Mouse (Mus musculus): Measurements from ENCODE around the gene Ntng2. TPM values are rescaled to one million over a fixed set of nuclear protein-coding genes. Genes with fewer than 3 reads are reported as not detected.

The Ntng2 gene
- polyA plus RNA-seq, 1 experiment, result 3.1 TPM

GRCm38 (mm10) chr2:29179810-29180209, 73.0 kb downstream of the Ntng2 start:
- peaks cover 9% of the 10 kb centered on the region; the same call in 1 of the 2 replicates for H3K4me1 ChIP-seq
- no peak overlapping the region for H3K4me3 ChIP-seq (replicated peaks)
- no peaks in the 10 kb centered on the region for H3K9me3 ChIP-seq
- H3K27me3 ChIP-seq (replicated peaks), result no peaks in the 10 kb centered on the region
- TF ChIP-seq GATA1 (IDR thresholded peaks at IDR 0.05; ENCODE audit: borderline replicate concordance, low read length) (no peak), FLI1 (IDR thresholded peaks at IDR 0.05; ENCODE audit: low read length) (no peak)
- H3K36me3 ChIP-seq (replicated peaks; ENCODE audit: low read length), result peaks cover 76% of the 10 kb centered on the region

- Histone ChIP-seq H3K27me3 (replicated peaks) (no peaks in the 10 kb centered on the region), H3K4me3 (replicated peaks) (no peak overlapping the region), H3K36me3 (replicated peaks; ENCODE audit: low read length) (peaks cover 100% of the 10 kb centered on the region), H3K4me1 (peaks cover 4% of the 10 kb centered on the region; the same call in 1 of the 2 replicates), H3K9me3 (no peaks in the 10 kb centered on the region)
- TF ChIP-seq FLI1 (IDR thresholded peaks at IDR 0.05; ENCODE audit: low read length), result no peak
Observed at GRCm38 (mm10) chr2:29174887-29175286, 77.9 kb downstream of the Ntng2 start.

GRCm38 (mm10) chr2:29168067-29168466, 84.7 kb downstream of the Ntng2 start:
- Histone ChIP-seq H3K4me3 (replicated peaks) (no peak overlapping the region), H3K9me3 (no peaks in the 10 kb centered on the region), H3K27me3 (replicated peaks) (no peaks in the 10 kb centered on the region), H3K36me3 (replicated peaks; ENCODE audit: low read length) (peaks cover 91% of the 10 kb centered on the region), H3K4me1 (no peaks in the 10 kb centered on the region)
- TF ChIP-seq FLI1 (IDR thresholded peaks at IDR 0.05; ENCODE audit: low read length), result no peak
- TF ChIP-seq GATA1 (IDR thresholded peaks at IDR 0.05; ENCODE audit: borderline replicate concordance, low read length), result no peak

DNA sequence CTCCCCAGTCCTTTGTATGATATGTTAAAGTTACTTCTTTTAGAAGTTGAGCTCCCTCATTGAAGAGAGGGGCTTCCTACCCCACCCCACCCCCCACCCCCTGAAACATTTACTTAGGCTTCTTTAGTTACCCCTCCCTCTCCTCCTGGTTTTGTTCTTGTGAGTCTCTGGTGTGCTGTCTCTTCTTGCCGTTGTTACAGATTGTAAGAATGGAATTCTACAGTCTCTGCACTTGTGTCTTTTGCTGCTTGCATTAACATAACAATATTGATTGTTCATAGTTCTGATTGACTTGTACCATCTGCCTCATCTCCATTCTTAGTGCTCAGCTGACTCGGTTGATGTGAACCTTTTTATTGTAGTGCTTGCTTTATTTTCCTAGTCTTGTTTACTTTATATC, 100.9 kb downstream of the Ntng2 start:
- Histone ChIP-seq H3K9me3 (no peaks in the 10 kb centered on the region), H3K36me3 (replicated peaks; ENCODE audit: low read length) (peaks cover 98% of the 10 kb centered on the region), H3K4me1 (no peaks in the 10 kb centered on the region), H3K27me3 (replicated peaks) (no peaks in the 10 kb centered on the region), H3K4me3 (replicated peaks) (no peak overlapping the region)
- TF ChIP-seq FLI1 (IDR thresholded peaks at IDR 0.05; ENCODE audit: low read length) (no peak), GATA1 (IDR thresholded peaks at IDR 0.05; ENCODE audit: borderline replicate concordance, low read length) (no peak)

Other genes with a start within 250 kb of the Ntng2 start
- 0.25 TPM in 1 of 2 replicates, not detected in the other for gene Cfap77, start 197.9 kb downstream of the Ntng2 start, polyA plus RNA-seq (2012; ENCODE audit: insufficient read depth, low replicate concordance)
- gene Ttf1, start 192.7 kb downstream of the Ntng2 start, polyA plus RNA-seq (2012; ENCODE audit: insufficient read depth, low replicate concordance), result 3.2 TPM in 1 of 2 replicates, not detected in the other
- 1.4 and 1.6 TPM in 2 replicates for gene Setx, start 128.8 kb downstream of the Ntng2 start, polyA plus RNA-seq (2012; ENCODE audit: insufficient read depth, low replicate concordance)
- gene Med27, start 93.8 kb upstream of the Ntng2 start, polyA plus RNA-seq (2012; ENCODE audit: insufficient read depth, low replicate concordance), result 99.7 and 135 TPM in 2 replicates